Mouse (Mus musculus) bone marrow, adult 2 months (tissue): ENCODE results near the gene Hoxa7.

Experiments used
- CTCF ChIP-seq: fragments of 200-500 bp; IDR thresholded peaks from 2 replicates; pipeline ENCODE4 v1.5.1; 2011; ENCODE audit warnings: low read length, control low read depth; ENCODE audit not compliant: control insufficient read depth, insufficient read depth
- POLR2A ChIP-seq: fragments of 200-500 bp; IDR thresholded peaks from 2 replicates; pipeline ENCODE4 v1.6.1; 2011; ENCODE audit warnings: low read depth, mild to moderate bottlenecking, control low read depth, low read length, borderline replicate concordance; ENCODE audit not compliant: control insufficient read depth

- TF ChIP-seq CTCF (no peak), POLR2A (no peak)
These were observed 35.2 kb downstream of the Hoxa7 start for GRCm38 (mm10) chr6:52186500-52186899.
